Mouse (Mus musculus) adrenal gland, postnatal 36 days (tissue): Measurements from ENCODE around the gene Nxf2. TPM values are rescaled to one million over a fixed set of nuclear protein-coding genes. Genes with fewer than 3 reads are reported as not detected.
"Not testable (repeated sequence)": the region's sequence is repeated elsewhere in the genome, so short reads cannot be mapped to it uniquely, and the experiment has no call there.

Experiments
- DNase-seq, 2 experiments: peaks; one replicate each; pipeline ENCODE4 v3.0.0; 2021; ENCODE audit warnings: mixed read lengths in 1 of 2
- long read RNA-seq, 2 experiments: library from polyadenylated mRNA; stranded (forward); transcript quantifications; one replicate each; pipeline ENCODE4 v2.0.0; 2021; ENCODE audit warnings: borderline sequencing depth in 2 of 2
- total RNA-seq, 2 experiments: library from RNA; stranded (reverse); gene quantifications; 2 replicates each; pipeline ENCODE4 v1.2.3; 2021

Gene Nxf2
- under 1 TPM in 1 of 2 experiments, not detected in 1; 0.13 TPM for total RNA-seq
- long read RNA-seq, experiment 1: 0 reads
- long read RNA-seq, experiment 2: 0 reads

- DNase-seq: no peak
These were observed at the start of gene Nxf2 for GRCm38 (mm10) chrX:134964546-134964945. TSS of gene Nxf2 (minus strand) at chrX:134964754.

DNA sequence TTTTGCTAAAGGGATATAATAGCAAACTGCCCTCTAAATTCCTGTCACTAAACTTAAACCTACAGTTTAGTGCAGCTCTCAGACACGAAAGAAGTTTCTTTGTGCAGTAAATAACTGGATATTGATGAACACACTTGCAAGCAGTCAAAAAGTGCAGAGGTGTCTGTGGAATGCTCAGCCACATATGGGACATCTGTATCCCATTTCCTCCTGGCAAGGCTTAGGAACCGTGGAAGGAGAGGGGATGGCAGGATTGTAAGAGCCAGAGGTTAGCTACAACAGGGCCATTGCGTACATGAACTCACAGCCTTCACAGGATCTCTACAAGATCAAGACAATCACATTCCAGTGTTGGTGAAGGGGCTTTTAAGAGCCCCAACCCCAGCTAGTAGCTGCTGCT lies 46.8 kb upstream of the Nxf2 start:
- DNase-seq: no peak

GRCm38 (mm10) chrX:135009471-135009815 lies 44.9 kb upstream of the Nxf2 start:
- no peak for DNase-seq

DNA sequence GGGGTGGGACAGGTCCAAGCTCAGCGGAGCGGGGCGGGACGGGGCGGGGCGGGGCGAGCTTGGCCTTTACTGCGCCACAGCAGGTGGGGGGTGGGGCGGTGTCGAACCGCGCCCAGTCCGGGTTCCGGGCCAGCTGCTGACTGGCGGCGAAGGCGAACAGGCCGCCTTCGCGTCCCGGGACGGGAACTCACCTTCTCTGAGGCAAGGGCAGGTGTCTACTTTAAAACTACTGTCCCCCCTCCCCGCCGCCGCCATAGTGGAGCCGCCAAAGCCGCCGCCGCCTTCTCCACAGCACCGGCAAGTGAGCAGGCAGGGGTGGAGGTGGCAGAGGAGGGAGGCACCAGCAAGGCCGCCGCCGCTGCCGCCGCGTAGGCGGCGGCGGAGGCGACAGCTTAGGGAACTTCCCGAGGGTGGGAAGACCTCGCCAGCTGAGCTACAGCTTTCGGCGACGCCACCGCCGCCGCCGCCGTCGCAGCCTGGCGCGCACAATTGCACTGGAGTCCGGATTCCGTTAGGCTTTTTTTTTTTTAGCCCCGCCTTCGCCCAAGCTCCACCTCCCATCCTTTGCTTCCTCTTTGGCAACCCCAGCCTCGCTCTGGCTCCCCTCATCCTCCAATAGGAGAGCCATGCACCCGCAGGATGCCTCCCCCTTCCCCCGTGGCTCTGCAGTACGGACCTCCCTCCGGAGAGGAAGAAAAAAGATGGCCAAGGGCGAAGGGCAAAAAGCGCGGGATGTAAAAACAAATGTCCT lies 44.3 kb upstream of the Nxf2 start, which contains the start of gene Zmat1:
Zmat1 (minus strand) TSS at position 490 of the 751 bp plus-strand sequence.
- peak; percentile 89 to 91 for DNase-seq

- peak in 1 of 2 experiments; percentile 3 for DNase-seq
These were observed 43.5 kb upstream of the Nxf2 start for GRCm38 (mm10) chrX:135008021-135008420.

DNA sequence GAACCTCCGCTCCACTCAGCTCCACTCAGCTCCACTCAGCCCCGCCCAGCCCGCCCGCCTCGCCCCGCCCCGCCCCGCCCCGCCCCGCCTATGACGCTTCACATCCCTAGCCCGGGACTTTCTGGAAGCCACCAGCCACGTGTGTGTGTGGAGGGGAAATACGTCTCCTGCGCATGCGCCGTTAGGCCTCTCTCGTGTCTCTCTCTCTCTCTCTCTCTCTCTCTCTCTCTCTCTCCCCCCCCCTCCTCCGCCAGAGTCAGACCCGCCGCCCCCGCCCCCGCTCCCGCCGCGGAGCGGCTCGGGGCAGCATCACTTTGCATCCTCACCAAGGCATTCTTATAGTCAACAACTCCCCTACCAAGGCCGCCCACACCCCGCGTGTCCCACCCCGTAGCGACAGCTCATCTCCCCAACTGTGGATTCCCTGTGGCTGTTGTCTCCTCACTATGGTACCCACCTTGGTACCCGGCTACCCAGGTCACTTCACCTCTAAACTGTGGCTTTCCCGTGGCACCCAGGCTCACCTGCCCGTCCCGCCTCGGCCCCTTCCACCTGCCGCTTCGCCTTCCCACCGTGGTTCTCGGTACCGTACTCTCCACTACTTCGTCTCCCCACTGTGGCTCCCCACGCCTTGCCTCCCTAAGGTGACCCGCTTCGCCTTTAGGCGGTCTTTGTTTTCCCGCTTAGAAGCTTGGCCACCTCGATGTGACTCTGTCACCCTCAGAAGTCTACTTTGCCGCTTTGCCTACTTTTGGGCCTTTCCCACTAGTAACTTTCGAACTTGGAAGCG lies 1.1 kb downstream of the Nxf2 start:
- DNase-seq: peak; percentile 57 to 61

GRCm38 (mm10) chrX:134930361-134930760 lies 34.2 kb downstream of the Nxf2 start:
- DNase-seq: peak; percentile 24

DNA sequence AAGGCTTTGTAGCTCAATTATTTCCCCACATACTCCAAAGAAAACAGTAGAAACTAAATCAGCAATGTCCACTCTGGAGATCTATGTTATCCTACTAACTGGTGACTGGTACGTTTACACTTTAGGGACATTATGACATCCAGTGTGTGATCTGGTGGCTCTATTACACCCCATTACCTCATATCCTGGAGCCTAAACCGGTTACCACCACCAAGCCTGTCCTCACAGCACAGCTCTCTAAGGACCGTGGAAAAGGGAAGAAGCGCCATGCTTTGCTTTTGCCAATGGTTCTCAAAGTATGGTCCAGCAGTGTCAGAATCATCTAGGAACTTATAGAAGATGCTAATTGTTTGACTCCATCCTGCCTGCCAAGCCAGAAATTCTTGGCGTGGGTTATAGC lies 34.6 kb downstream of the Nxf2 start:
- DNase-seq: no peak

GRCm38 (mm10) chrX:134925058-134925457 lies 39.5 kb downstream of the Nxf2 start:
- DNase-seq: peak in 1 of 2 experiments; percentile 35

DNA sequence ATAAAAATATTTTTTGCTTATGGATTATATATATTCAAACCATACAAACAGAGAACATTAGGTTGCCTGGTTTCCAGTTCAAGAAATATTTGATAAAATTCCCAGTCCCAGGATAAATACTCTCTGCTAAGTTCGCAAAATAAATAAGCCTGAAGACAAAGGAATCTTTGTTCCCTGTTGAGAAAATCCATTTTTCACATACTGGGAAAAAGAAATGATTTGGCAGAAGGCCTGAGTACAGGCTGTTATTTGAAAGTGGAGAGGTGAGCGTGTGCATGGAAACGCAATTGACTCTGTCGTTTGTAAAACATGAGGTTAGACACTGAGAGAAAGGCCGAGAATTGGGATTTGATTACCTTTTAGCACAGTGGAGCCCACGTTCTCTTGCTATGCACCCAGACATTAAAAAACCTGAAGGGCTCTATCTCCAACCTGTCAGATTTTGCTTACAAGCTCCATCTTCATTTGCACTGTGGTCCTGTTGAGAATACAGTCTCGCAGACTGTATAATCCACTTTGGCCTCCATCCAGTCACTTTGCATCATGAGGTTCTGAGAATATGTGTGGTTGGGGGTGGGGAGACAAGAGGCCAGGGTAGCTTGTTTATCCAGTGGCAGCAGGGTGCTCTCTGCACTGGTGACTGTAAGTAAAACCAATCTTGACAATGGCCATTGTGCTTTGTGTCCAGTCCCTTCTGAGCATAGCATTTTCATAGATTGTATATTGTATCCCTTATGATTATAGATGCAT lies 40.7 kb downstream of the Nxf2 start:
- DNase-seq: no peak

- DNase-seq: no peak
These were observed 45.3 kb downstream of the Nxf2 start for GRCm38 (mm10) chrX:134919220-134919619.

- no peak for DNase-seq
These were observed 48.8 kb downstream of the Nxf2 start for GRCm38 (mm10) chrX:134915745-134916144.

- DNase-seq: not testable (repeated sequence)
These were observed 49.2 kb downstream of the Nxf2 start for GRCm38 (mm10) chrX:134915315-134915714.

DNA sequence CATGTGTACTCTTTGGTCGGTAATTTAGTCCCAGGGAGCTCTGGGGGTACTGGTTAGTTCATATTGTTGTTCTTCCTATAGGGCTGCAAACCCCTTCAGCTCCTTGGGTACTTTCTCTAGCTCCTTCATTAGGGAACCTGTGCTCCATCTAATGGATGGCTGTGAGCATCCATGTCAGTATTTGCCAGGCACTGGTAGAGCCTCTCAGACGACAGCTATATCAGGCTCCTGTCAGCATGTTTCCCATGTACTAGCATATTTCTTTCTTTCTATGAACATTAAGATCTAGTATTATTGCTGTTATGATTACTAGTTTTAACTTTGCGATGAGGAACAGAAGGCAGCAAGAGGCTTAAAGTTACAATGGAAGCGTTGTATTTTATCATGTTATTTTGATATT lies 49.7 kb downstream of the Nxf2 start:
- no peak for DNase-seq

DNA sequence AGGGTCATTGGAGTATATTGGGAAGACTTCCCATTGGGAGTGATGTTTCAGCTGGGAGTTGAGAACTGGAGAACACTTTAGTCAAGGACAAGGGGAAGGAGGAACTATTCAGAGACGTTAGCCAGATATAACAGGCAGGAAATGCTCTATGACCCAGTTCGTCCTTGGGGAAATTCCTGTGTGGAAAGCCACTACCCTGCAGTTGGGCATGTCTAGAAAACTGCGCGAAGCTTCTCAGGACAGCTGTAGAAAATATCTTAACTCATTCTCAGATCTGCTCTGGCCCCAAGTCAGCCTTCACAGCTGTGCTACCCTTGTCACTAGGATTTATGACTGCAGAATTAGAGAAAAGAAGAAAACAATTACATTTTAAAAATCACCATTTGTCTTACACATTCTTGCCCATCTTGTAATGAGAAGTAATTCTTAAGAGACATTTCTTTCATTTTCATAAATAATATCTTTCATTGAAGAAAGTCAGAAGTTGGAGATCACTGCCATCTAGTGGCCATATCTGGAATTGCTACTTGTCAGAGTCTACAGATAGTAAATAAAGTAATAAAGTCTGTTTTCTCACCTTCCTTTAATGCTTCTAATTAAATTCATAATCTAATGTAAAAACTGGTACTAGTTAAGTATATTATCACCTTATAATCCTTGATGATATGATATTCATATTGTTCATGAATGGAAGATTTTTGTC lies 51.2 kb downstream of the Nxf2 start:
- DNase-seq: peak; percentile 8 to 28

GRCm38 (mm10) chrX:134912805-134913204 lies 51.7 kb downstream of the Nxf2 start:
- DNase-seq: no peak

GRCm38 (mm10) chrX:134910345-134910744 lies 54.2 kb downstream of the Nxf2 start:
- no peak for DNase-seq
